Mouse (Mus musculus) E14TG2a.4 (cell line): ENCODE results near the gene Atp5c1.

ENCODE experiments used
- H3K27me3 ChIP-seq: 2 replicates; pipeline ENCODE4 v1.6.1; 2014; ENCODE audit warnings: low read length, control low read depth; ENCODE audit not compliant: insufficient read depth
- H3K36me3 ChIP-seq: 2 replicates; pipeline ENCODE4 v1.6.1; 2014; ENCODE audit warnings: low read length, control low read depth; ENCODE audit not compliant: insufficient read depth
- H3K4me1 ChIP-seq: replicated peaks from 2 replicates; pipeline ENCODE4 v1.6.1; 2014; ENCODE audit warnings: low read depth, low read length, control low read depth
- H3K4me3 ChIP-seq: replicated peaks from 2 replicates; pipeline ENCODE4 v1.5.1; 2014; ENCODE audit warnings: mild to moderate bottlenecking, low read length
- H3K9me3 ChIP-seq: 2 replicates; pipeline ENCODE4 v1.6.1; 2014; ENCODE audit warnings: low read length, control low read depth
- CTCF ChIP-seq: conservative IDR thresholded peaks from 2 replicates; pipeline ENCODE4 v1.5.1; 2014; ENCODE audit warnings: low read length
- NANOG ChIP-seq: IDR thresholded peaks from 2 replicates; pipeline ENCODE4 v1.6.1; 2014; ENCODE audit warnings: borderline replicate concordance, low read length, mixed read lengths
- POU5F1 ChIP-seq: IDR thresholded peaks from 2 replicates; pipeline ENCODE4 v1.6.1; 2014; ENCODE audit warnings: low read length, borderline replicate concordance

Atp5c1 gene

DNA sequence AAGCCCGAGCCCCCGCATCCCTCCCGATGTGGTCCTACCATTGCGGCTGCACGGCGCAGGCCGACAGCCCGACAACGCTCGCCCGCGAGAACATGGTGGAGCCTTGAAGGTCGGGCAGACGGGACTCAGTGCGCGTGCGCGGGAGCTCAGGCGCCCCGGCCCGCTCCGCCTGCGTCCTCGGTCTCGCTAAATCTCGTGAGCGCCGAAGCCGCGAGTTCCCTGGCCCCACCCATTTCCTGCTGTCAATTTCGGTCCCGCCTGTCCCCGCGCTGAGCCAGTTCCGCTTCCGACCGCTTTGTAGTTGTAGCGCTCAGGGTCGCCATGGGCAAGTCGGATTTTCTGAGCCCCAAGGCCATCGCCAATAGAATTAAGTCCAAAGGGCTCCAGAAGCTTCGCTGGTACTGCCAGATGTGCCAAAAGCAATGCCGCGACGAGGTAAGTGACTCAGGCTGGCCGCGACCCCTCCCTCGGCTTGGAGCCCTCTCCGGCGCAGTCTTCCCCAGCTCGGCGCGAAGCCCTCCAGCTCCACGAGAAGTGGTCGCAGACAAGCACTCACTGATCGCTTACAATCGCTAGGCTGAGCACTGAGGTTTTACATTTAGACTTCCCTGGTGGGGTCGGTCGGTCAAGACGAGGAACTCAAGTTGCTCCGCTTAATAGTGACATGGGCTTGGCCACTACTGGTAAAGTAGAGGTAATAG is at the start of gene Atp5c1, which contains the start of gene Kin:
Atp5c1 (minus strand) TSS at position 201 of the 701 bp plus-strand sequence.
Kin (plus strand) TSS at position 284 of the 701 bp plus-strand sequence.
- TF ChIP-seq CTCF (no peak), NANOG (no peak), POU5F1 (no peak)

DNA sequence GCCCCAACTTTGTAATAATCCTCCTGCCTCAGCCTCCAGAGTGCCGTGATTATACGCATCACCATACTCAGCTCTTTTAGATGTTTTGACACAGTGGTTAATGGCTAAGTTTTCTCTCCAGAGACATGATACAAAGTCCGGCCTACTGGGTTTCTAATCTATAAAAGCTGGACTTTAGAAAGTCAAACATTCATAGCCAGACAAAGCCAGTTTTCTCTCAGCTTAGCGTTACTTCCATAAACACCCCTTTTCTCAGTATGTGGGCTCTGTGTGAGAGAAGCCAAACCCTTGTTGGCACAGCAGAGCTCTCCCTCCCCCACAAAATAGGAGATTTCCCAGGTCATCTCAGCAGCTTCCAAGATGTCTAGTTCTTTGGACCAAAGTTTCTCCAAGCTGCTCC is 48.3 kb upstream of the Atp5c1 start:
- no peak overlapping the region for H3K4me3 ChIP-seq
- no peaks in the 10 kb centered on the region for H3K36me3 ChIP-seq
- no peaks in the 10 kb centered on the region for H3K4me1 ChIP-seq
- no peaks in the 10 kb centered on the region for H3K9me3 ChIP-seq
- no peak for TF ChIP-seq POU5F1
- TF ChIP-seq CTCF, result no peak
- TF ChIP-seq NANOG, result no peak
- H3K27me3 ChIP-seq, result 0 out of 2 replicates have a peak, but pooled peaks cover 3% of the 10 kb centered on the region

More for the DNA sequence above, at the start of gene Atp5c1, which contains the start of gene Kin:
- Histone ChIP-seq H3K4me3 (peak within 1 kb of the TSS; percentile 96), H3K27me3 (no peaks in the 10 kb centered on the region), H3K36me3 (peaks cover 40% of the 10 kb centered on the region), H3K4me1 (peaks cover 73% of the 10 kb centered on the region), H3K9me3 (no peaks in the 10 kb centered on the region)

DNA sequence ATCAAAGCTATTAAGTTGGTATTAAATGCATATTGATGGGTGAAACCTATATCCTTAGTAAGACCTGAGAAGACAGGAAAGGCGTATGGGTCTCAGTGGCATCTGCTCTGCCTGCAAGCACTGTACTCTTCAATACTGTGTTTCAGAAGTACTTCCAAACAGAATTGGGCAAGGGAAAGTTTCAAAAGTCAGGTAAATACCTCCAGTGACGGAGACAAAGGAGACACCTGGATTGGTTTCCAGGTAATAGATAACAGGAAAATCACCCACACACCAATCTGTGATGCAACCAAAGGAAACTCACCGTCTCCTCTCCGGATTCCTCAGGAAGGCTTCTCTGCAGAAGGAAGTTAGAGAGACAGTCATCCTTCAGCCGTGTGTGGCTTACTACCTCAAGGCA is 47.2 kb upstream of the Atp5c1 start:
- H3K9me3 ChIP-seq, result no peaks in the 10 kb centered on the region
- no peaks in the 10 kb centered on the region for H3K4me1 ChIP-seq
- no peaks in the 10 kb centered on the region for H3K36me3 ChIP-seq
- TF ChIP-seq POU5F1 (no peak), NANOG (no peak), CTCF (no peak)
- no peak overlapping the region for H3K4me3 ChIP-seq
- H3K27me3 ChIP-seq, result 0 out of 2 replicates have a peak, but pooled peaks cover 3% of the 10 kb centered on the region

DNA sequence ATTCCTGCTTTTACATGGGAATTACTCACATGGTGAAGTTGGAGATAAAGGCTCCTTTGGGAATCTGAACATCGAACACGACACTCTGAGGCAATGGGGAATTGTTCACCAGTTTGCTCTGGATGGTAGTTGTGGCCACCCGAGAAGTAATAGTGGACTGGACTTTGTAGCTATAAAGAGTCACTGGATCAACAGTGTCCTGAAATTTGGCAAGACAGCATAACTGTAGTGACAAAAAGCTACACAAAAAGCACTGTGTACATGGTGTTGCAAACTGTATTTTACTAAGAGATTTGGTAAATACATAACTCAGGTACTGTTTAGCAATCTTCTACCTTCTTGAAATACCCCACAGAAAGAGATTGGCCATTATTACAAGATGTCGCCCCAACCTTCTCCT is 45.8 kb upstream of the Atp5c1 start:
- Histone ChIP-seq H3K9me3 (no peaks in the 10 kb centered on the region), H3K36me3 (no peaks in the 10 kb centered on the region), H3K27me3 (0 out of 2 replicates have a peak, but pooled peaks cover 3% of the 10 kb centered on the region), H3K4me3 (no peak overlapping the region), H3K4me1 (no peaks in the 10 kb centered on the region)
- TF ChIP-seq POU5F1 (no peak), CTCF (no peak), NANOG (no peak)

DNA sequence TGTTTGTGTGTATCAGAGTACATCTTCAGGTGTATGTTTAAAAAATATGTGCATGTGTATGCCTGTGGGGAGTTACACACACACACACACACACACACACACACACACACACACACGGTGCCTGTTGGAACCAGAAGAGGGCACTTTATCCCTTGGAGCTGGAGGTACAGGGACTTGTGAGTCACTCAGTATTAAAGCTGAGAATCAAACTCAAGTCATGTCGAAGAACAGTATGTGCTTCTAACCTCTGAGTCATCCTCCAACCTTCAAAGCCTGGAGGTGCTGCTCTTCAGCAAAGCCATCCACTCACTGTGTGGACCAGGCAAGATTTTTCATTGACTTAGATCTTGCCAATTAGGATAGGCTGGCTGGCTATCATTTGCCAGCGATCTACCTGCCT is 41.5 kb upstream of the Atp5c1 start:
- TF ChIP-seq POU5F1 (no peak), NANOG (no peak), CTCF (no peak)
- H3K9me3 ChIP-seq, result no peaks in the 10 kb centered on the region
- no peaks in the 10 kb centered on the region for H3K36me3 ChIP-seq
- no peaks in the 10 kb centered on the region for H3K27me3 ChIP-seq
- H3K4me3 ChIP-seq, result no peak overlapping the region
- H3K4me1 ChIP-seq, result no peaks in the 10 kb centered on the region

DNA sequence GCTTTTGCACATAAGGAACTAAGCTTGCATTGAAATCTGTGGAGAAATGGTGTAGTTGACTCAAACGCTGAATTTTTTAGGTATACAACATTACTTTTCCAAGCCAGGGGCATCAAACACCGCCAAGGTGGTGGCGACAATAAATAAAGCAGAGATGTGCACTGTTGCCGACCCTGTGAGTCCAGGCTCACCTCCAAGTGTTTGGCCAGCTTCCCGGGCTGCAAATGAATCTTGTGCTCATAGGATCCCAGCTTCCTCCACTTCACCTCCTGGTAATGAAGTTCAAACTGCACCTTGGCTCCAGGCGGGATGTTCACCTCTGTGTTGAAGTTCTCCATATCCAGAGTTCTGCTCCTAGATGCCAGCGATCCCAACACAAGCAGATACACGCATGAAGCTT is 39.0 kb upstream of the Atp5c1 start:
- H3K4me1 ChIP-seq, result no peaks in the 10 kb centered on the region
- no peaks in the 10 kb centered on the region for H3K27me3 ChIP-seq
- H3K9me3 ChIP-seq, result no peaks in the 10 kb centered on the region
- H3K4me3 ChIP-seq, result no peak overlapping the region
- no peaks in the 10 kb centered on the region for H3K36me3 ChIP-seq
- TF ChIP-seq CTCF (no peak), NANOG (no peak), POU5F1 (no peak)

DNA sequence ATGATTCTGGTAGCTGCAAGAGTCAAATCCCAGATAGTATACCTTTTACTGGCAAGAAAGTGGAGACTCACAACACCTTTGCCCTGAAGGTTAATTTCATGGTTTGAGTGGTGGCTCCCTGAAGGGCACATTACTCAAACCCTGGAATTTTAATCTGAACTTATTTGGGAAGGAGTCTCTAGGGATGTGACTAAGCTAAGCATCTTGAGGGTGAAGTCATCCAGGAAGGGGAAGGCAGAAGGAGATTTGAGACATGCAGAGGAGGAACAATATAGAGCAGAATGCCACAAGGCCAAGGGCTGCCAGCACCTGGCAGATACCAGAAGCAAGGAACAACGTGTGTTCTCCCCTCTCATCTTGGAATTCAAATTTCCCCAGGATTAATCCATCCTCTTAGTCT is 38.4 kb upstream of the Atp5c1 start:
- no peaks in the 10 kb centered on the region for H3K27me3 ChIP-seq
- no peak for TF ChIP-seq CTCF
- TF ChIP-seq POU5F1, result no peak
- no peak for TF ChIP-seq NANOG
- no peaks in the 10 kb centered on the region for H3K36me3 ChIP-seq
- H3K4me1 ChIP-seq, result no peaks in the 10 kb centered on the region
- no peaks in the 10 kb centered on the region for H3K9me3 ChIP-seq
- H3K4me3 ChIP-seq, result no peak overlapping the region

DNA sequence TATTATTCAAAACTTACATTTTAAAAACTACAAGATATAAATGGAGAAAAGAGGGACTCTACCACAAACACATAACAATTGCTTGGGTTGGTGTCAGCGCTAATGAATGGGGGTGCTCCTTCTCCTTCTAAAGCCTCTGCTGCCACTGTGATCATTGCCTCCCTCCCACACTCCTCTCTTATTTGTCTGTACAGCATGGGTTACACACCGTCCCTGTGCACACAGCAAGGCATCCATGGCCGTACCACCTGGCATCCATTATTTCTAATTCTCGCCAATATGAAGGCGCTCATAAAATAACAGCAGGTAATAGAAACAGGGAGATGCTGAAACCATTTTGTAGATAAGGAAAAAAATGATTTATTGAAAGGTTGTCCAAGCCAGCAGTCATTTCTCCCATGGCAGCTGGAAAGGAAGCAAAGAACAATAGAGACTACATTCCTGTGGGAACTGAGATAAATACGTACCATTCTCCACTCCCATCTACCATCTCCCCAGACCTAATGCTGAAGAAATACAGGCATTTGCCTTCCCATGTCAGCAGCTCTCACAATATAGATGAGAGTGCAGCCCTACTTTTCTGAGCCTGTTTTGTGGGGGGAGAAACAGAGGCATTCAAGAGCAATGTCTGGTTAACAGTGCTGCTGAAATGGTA is 28.4 kb upstream of the Atp5c1 start:
- H3K4me3 ChIP-seq, result no peak overlapping the region
- peaks cover 5% of the 10 kb centered on the region; the same call in 1 of the 2 replicates for H3K4me1 ChIP-seq
- H3K36me3 ChIP-seq, result no peaks in the 10 kb centered on the region
- no peak for TF ChIP-seq NANOG
- 0 out of 2 replicates have a peak, but pooled peaks cover 6% of the 10 kb centered on the region for H3K27me3 ChIP-seq
- no peaks in the 10 kb centered on the region for H3K9me3 ChIP-seq
